Mouse (Mus musculus) kidney, postnatal 4 days (tissue): ENCODE measurements around the gene Phactr1.

Source experiments
- DNase-seq, 2 experiments: peaks; one replicate each; pipeline ENCODE4 v3.0.0; 2021; ENCODE audit warnings: mixed read lengths in 2 of 2

Phactr1 gene

DNA sequence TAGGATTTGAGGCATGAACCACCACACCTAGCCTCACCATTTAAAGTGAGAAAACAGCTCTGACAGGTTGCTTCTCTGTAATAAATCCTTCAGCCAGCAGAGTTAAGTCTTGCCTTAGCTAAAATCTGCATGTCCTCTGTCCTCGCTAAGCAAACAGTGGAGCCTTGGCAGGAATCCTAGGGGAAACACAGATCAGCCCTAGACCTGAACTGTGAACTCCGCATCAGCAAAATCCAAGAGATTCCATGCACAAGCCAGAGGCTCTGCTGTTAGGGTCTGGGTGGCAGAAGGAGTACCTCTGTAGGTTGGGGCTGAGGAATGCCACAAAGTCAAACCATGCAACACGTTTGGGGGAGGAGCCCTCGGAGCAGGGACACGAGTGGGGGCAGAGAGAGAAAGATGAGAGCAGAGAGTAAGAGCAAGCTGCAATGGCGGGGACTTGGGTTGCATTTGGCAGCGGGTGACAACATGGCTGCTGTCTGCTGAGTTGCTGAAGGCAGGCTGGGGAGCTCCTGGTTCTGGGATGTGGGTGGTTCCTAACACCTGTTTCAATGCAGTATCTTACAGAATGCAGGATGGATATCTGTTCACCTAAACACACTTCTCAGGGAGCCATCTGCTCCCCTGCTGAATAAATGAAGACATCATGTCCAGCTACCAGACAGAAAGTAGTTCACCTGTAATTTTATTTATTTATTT is 464.4 kb downstream of the Phactr1 start:
- DNase-seq: peak in 1 of 2 experiments; percentile 19

GRCm38 (mm10) chr13:43146515-43147258 is 466.3 kb downstream of the Phactr1 start:
- peak; percentile 51 to 73 for DNase-seq

DNA sequence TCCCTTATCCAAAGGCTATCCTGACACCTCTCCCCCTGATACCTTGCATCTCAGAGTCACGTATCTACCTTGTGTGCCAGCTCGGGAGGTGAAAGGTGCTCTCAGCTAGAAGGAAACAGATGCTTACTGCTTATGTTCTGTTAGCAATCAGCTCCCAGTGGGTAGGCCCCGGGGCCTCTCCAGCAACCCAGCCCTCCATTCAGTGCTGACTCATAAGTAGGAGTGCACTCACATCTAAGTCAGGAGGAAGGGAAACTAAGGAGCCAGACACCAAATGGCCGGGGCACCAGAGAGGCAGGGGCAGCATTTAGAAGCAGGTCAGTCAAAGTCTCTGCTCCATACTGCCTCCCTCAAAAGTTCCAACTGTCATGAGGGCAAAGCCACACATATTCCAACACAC is 468.3 kb downstream of the Phactr1 start:
- DNase-seq: no peak

DNA sequence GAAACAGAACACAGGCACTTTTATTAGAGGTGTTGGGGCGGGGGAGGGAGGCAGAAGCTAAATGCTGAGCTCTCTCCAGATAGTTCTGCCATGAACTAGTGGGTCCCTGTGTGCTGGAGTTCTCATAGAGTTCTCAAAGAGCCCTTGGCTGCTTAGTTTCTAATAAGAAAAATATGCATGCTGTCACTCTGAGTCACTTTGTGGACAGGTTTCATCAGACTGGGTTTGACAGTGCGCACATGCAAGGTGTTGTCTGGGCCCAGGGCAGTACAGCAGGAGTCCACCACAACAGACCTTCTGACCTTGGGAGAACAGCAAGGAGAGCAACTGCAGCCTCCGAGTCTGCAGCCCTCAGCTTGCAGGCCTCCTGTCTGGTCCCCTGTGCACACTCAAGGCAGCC is 469.2 kb downstream of the Phactr1 start:
- DNase-seq: no peak

DNA sequence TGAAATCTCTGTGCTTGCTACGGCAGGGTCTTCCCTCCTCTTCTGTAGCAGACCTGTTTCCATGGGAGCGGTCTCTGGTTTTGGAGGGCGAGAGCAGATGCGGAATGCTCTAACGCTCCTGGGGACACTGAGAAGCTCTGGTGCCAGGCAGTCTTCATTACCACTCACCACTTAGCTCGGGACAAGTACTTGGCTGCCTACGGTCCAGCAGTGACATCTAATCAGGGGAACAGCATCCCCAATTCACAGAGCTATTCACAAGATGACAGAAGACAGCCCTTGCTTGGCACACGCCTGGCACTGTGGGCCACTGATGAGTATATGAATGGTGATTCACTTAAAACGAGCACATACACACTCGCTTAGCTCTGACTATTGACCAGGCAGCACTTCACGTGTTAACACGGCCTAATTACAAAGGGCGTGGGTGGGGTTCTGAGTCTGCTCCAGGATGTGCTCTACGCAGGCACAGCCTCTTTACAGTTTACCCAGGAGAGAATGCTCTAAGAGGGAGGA is 471.6 kb downstream of the Phactr1 start:
- DNase-seq: no peak

GRCm38 (mm10) chr13:43157370-43157769 is 476.9 kb downstream of the Phactr1 start:
- no peak for DNase-seq

GRCm38 (mm10) chr13:43158281-43158680 is 477.9 kb downstream of the Phactr1 start:
- DNase-seq: peak; percentile 21 to 51

DNA sequence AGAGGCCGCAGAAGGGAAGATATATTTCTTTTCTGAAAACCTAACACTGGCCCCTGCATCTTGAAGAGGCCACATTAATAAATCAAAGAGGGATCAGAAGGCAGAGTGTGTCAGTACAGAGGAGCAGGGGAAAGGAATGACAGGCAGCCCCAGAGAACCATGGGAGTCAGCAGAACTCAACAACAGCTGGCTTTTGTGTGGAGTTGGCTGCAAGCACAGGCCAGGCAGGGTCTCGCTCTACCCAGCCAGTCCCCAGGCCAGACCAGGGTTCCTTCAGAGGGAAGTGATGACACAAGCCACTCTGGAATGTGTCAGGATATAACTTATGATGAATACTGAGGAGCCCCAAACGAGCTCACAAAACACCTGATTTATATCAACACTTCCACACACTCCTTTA is 479.0 kb downstream of the Phactr1 start:
- peak; percentile 67 to 81 for DNase-seq

DNA sequence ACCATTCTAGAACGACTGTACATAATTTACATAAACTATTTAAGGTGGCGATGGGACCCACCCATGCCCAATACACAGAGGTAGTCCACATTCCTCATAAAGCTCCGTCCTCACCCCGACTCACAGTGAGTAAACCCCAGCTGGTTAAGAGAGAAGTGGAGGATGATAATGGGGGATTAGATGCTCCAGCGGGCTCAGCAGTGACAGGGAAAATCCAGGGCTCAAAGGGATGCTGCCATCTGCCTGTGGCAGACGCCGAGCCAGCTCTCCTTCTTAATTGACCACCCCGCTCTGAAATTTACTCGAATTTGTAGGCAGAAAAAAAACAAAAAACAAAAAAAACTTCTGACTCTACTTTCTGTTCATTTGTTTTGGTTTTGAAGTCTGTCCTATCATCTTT is 487.3 kb downstream of the Phactr1 start:
- DNase-seq: no peak

- DNase-seq: peak; percentile 99
These were observed 490.7 kb downstream of the Phactr1 start, which contains the start of gene Tbc1d7 for GRCm38 (mm10) chr13:43171020-43171710. Gene Tbc1d7, minus strand, starts transcription at chr13:43171501.

- peak; percentile 41 to 63 for DNase-seq
These were observed 491.8 kb downstream of the Phactr1 start for GRCm38 (mm10) chr13:43172036-43172713.

DNA sequence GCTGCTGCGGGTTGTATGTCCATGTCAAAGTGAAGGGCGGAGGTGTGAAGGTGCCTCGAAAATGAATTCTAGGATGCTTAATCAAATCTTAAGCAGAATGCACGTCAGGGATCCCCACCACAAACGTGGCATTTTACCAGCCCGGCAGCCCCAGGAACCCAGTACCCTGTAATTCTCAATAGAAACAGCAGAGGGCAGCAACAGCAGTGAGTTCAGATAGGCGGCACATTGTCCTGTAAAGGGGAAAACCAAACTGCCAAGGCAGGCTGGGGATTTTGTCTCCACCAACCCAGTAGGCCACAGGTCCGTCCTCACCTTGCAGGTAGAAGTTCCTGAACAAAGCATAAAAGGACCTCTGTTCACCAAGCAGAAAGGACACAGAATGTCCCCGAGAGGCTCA is 492.8 kb downstream of the Phactr1 start:
- DNase-seq: peak; percentile 79 to 83

- DNase-seq: no peak
These were observed 496.3 kb downstream of the Phactr1 start for GRCm38 (mm10) chr13:43176676-43177075.

DNA sequence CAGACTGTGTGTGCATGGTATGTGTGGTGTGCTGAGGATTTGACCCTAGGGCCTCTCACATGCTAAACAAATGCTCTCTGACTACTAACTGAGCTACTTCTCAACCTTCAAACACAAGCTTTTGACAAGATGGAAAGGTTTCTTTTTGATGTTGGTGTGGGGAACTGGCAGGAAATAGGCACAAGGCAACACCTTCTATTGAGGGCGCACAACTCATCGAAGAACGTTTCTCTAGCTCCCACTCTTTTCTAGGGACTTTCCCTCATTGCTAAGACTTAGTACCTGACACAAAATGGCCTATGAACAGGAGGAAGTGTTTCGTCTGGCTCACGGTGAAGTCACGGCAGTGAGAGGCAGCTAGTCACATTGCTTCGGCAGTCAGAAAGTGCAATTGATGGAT is 496.9 kb downstream of the Phactr1 start:
- DNase-seq: no peak

GRCm38 (mm10) chr13:43181104-43181503 is 500.7 kb downstream of the Phactr1 start:
- no peak for DNase-seq

DNA sequence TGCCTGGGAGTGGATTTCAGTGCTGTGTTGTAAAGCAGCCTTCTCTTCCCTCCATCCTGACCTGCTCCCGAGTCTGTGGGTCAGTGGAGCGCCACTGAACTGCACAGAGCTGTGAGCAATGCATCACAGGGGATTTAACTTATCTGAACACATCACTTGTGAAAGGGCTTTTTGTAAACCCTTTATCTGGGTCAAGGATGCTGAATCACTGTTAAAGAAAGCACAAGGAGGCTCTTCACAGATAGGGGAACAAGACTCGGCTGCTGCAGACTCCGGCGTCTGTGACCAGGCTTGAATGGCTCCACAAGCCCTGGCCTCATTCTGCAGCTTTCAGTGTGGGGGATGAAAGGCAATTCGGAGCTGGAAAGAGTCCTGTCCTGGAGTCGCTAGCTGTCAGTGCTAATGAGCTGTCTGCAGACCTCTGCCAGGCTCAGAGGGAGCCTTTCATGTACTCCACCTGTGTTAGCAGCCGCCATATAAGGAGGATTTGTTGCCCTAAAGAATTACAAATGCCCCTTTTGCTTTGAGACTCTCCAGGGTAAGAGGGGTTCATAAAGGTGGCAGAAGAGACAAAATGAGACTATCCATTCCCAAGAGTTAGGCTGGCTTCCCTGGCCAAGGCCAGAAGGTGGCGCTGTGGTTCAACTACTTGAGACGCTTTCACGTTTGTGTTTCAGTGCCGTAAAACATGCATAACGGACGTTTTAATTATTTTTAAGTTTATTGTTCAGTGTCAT is 502.2 kb downstream of the Phactr1 start:
- peak; percentile 91 to 92 for DNase-seq

GRCm38 (mm10) chr13:43183248-43184055 is 503.0 kb downstream of the Phactr1 start:
- no peak for DNase-seq

DNA sequence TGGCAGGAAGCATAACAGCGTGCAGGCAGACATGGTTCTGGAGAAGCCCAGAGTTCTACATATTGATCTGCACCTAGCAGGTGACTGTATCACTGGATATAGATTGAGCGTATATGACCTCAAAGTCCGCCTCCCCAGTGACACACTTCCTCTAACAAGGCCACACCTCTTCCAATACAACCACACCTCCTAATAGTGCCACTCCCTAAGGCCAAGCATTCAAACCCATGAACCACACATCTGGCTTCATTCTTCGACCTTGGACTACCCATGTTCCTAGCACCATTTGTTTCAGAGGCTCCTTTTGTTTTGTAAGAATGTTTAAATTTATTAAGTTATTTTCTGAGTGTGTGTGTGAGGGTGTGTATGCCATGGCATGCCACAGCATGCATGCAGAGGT is 507.3 kb downstream of the Phactr1 start:
- DNase-seq: no peak
